Mouse (Mus musculus): ENCODE measurements around the gene Olfr267. TPM values are rescaled to one million over a fixed set of nuclear protein-coding genes. Genes with fewer than 3 reads are reported as not detected.

Gene Olfr267
- total RNA-seq (2018; cell fraction: chromatin; rRNA removed) = 1 to 10 TPM in 14 of 26 experiments, under 1 TPM in 9, not detected in 3; 0.29 to 3.8 (median 1.1) TPM
- under 1 TPM in 4 of 26 experiments, not detected in 22; 0.06 to 0.16 (median 0.07) TPM for total RNA-seq (2018; cell fraction: cytosol; rRNA removed)
- 1 to 10 TPM in 9 of 26 experiments, under 1 TPM in 14, not detected in 3; 0.12 to 2.2 (median 0.72) TPM for total RNA-seq (2018; cell fraction: nucleus; rRNA removed)
- not detected in 3 replicates for polyA plus RNA-seq (2018)

DNA sequence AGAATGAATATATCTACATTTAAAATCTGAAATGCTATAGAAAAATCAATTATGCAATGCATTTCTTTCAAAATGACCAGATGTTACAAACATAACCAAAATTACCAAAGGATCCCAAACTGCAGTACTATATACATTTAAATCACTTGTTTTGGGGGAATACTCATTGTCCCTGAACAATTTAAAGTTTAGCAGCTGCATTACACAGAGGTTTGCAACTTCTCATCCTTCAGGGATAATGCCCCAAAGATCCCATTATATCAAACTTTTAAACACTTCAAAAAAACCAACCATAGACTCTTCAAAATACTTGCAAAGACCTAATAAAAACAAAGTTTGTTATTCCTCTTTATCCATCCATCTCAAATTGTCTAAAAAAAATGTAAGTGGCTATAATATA lies at the start of gene Olfr267:
Olfr267 (minus strand) TSS at position 101 of the 400 bp plus-strand sequence.
- Histone ChIP-seq H3K36me3 (ENCODE audit: inconsistent target) (no peaks in the 10 kb centered on the region), H3K79me2 (ENCODE audit: inconsistent target) (no peaks in the 10 kb centered on the region), H3K27ac (no peak within 1 kb of the TSS), H3K4me3 (ENCODE audit: inconsistent target) (no peak within 1 kb of the TSS)

DNA sequence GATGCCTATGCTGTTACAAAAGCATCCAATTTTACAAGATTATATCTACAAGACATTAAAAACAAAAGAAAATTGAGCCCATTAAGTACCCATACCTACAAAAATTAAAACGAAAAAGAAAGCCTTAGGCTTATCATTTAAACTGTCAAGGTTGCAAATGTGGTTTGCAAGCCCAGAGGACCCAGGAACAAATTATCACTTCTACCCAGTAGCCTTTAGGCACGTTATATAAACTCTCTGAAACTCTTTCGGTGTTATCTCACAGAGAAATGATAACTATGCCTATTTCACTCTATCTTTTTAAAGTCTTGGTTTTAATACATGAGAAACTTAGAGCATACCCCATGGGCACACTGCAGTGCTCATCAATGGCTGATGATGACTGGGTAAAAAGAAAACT lies 45.4 kb upstream of the Olfr267 start:
- Histone ChIP-seq H3K36me3 (ENCODE audit: inconsistent target) (peaks cover 62% of the 10 kb centered on the region), H3K27ac (no peak overlapping the region), H3K4me3 (ENCODE audit: inconsistent target) (no peak overlapping the region), H3K79me2 (ENCODE audit: inconsistent target) (no peaks in the 10 kb centered on the region)
- 94% methylated on average over 3 of the region's 3 CpGs for WGBS (ENCODE audit: missing documents)

DNA sequence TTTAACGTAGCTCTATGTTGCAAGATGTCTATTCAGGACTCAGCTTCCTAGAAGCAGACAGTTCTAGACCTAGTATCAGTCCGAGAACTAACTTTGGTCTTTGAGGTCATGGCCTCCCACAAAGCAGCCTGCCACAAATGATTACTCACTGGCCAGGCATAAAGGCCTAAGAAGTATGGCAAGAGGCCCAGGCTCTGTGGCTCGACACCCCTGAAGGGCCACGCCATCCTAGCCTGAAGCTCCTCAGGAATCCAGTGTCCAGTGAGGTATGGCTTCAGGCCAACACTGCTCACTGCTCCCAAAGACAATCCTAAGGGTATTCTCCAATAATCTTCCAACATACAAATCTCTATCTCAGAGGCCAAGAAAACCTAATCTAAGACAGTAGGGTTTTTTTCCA lies 38.4 kb upstream of the Olfr267 start:
- WGBS (ENCODE audit: missing documents) = 99% methylated on average over 4 of the region's 4 CpGs
- Histone ChIP-seq H3K36me3 (ENCODE audit: inconsistent target) (peaks cover 70% of the 10 kb centered on the region), H3K27ac (no peak overlapping the region), H3K4me3 (ENCODE audit: inconsistent target) (no peak overlapping the region), H3K79me2 (ENCODE audit: inconsistent target) (no peaks in the 10 kb centered on the region)

DNA sequence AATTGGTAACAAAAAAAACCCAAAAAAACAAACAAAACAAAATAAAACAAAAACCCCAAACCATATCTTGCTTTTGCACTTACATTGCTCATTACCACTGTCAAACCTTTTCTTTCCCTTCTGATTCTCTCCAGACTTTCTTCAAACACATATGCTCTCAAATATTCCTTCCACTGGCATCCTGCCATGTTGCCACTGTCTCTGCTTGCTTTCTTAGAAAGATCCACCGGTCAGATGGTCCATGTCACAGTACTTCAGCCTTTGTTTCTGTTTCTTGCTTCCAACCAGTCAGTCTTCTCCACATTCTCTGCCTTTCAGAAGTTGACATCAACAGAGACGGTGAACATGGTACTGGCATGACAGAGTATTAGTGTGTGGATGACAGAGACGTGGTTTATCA lies 857 bp downstream of the Olfr267 start:
- WGBS (ENCODE audit: missing documents) = 85% methylated on average over 3 of the region's 3 CpGs

DNA sequence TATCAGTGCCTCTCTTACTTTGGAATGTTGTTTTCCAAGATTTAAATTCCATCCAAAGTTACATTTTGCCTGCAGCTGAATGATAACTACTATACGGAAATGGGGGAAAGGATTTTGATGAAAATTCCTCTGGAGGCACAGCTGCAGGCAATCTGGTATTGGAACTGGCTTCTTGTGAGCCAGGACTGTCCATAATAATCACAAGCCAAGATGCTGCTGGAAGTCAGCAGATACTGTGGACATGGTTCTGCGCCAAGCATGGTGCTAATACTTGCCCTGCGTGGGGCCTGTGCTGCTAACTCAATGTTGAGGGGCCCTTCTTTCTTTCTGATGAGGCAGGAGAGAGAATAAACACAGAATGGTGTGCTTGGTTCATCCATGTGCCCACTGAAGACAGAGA lies 24.1 kb downstream of the Olfr267 start:
- no peaks in the 10 kb centered on the region for H3K36me3 ChIP-seq (ENCODE audit: inconsistent target)
- H3K4me3 ChIP-seq (ENCODE audit: inconsistent target) = no peak overlapping the region
- H3K79me2 ChIP-seq (ENCODE audit: inconsistent target) = no peaks in the 10 kb centered on the region
- no peak overlapping the region for H3K27ac ChIP-seq
- WGBS (ENCODE audit: missing documents) = 88% methylated on average over 3 of the region's 3 CpGs

More for the DNA sequence above, 857 bp downstream of the Olfr267 start:
- Histone ChIP-seq H3K4me3 (ENCODE audit: inconsistent target) (no peak overlapping the region), H3K27ac (no peak overlapping the region), H3K36me3 (ENCODE audit: inconsistent target) (no peaks in the 10 kb centered on the region), H3K79me2 (ENCODE audit: inconsistent target) (no peaks in the 10 kb centered on the region)

DNA sequence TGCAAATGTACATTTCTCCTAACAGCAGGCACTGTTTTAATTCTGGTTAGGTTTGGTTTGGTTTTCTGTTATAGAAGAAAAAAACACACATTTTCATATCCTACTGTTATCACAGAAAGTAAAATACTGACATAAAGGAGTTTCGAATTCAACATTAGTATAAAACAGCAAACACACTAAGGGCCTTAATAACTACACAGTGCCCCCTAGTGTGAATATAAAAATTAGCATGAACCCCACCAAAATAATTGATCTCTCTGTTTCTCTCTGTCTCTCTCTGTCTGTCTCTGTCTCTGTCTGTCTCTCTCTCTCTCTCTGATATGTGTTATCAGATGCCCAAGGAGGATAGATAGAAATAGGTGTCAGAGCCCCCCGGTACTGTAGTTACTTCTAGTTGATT lies 38.0 kb downstream of the Olfr267 start:
- no peak overlapping the region for H3K27ac ChIP-seq
- no peak overlapping the region for H3K4me3 ChIP-seq (ENCODE audit: inconsistent target)
- no peaks in the 10 kb centered on the region for H3K79me2 ChIP-seq (ENCODE audit: inconsistent target)
- WGBS (ENCODE audit: missing documents) = 40% methylated on average over 2 of the region's 2 CpGs
- H3K36me3 ChIP-seq (ENCODE audit: inconsistent target) = no peaks in the 10 kb centered on the region

DNA sequence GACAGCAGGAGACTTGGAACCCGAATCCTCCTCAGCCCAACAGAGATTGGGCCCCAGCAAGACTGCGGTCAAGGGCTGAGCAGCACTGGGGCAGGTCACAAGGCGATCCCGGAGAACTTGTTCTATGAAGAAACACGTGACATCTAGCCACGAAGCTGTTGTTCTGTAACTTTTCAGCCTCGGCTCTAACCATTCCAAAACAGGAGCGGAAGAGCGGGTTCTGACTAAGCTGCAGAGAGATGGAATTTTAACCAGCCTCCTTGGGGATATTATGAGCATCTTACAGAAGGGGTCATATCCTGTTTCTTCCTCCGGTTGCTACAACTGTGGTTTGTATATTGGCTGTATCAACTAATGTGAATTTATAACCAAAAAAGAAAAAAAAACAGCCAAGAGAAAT lies 38.4 kb downstream of the Olfr267 start:
- Histone ChIP-seq H3K36me3 (ENCODE audit: inconsistent target) (no peaks in the 10 kb centered on the region), H3K4me3 (ENCODE audit: inconsistent target) (no peak overlapping the region), H3K27ac (no peak overlapping the region), H3K79me2 (ENCODE audit: inconsistent target) (no peaks in the 10 kb centered on the region)
- WGBS (ENCODE audit: missing documents) = 77% methylated on average over 10 of the region's 10 CpGs

DNA sequence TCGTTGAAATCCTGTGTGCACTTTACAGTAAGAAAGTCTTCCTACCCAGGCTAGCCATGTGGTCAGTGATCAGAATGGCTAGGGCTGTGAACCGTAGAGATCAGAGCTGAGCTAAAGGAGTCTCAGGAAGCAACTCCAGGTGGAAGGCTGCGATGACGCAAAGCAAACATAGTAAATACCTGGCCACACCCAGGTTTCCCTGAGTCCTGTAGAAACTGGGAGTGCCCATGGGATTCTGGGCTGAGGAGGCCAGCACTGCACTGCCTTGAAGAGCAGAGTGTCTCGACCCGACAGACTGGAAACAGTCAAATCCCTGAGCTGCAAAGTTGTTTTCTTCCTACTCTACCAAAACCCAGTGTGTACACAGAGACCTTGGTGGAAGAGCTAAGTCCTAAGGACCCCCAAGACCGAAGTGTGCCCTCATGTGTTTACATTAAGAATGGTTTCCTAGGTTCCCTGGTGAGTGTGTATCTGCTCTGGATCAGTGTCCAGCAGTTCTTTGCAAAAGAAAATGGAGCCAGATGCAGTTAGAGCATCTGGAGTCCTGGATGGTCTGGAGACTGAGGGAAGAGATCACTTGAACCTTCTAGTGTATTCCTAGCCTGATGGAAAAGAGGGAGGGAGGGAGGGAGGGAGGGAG lies 41.8 kb downstream of the Olfr267 start:
- WGBS (ENCODE audit: missing documents) = 90% methylated on average over 7 of the region's 7 CpGs
- Histone ChIP-seq H3K4me3 (ENCODE audit: inconsistent target) (no peak overlapping the region), H3K27ac (no peak overlapping the region), H3K79me2 (ENCODE audit: inconsistent target) (no peaks in the 10 kb centered on the region), H3K36me3 (ENCODE audit: inconsistent target) (no peaks in the 10 kb centered on the region)

DNA sequence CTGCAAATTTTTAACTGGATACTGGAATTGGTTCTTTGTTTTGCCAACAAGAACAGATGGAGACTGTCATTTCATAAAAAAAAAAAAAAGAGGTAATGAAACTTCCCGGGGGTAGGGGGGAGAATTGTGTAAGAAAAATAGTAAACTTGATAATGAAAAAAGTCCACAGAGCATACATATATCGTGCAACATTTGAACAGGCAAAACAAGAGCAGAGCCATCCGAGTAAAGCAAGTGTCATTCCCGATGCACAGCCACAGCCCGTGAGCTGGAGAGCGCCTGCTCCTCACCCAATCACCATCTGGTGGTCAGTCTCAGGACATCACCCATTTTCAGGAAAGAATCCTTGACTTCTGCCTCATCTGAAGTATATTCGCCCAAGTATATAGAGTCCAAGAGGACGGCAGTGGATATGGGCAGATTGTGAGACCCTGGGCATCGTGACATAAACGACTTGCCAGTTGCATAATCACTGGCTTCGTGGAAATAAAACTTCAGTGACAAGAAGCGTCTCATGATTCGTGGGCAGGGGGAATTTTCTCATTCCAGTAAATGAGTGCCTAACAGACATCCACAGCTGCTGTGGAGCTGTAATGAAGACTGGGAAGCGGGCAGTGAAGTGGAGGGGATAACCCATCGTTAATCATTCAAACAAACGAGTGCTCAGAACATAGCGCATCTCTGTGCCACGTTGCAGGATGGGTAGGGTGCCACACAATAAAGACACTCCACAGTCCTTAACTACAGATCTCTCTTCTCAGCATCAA lies 50.5 kb downstream of the Olfr267 start:
- Histone ChIP-seq H3K4me3 (ENCODE audit: inconsistent target) (no peak overlapping the region), H3K36me3 (ENCODE audit: inconsistent target) (no peaks in the 10 kb centered on the region), H3K79me2 (ENCODE audit: inconsistent target) (no peaks in the 10 kb centered on the region), H3K27ac (no peak overlapping the region)
- WGBS (ENCODE audit: missing documents) = 64% methylated on average over 18 of the region's 18 CpGs

Other genes starting within 250 kb of the Olfr267 start
- 0.41 to 1.8 TPM (median 0.47 TPM) in 3 replicates for gene Lpar1, start 233.8 kb downstream of the Olfr267 start, polyA plus RNA-seq (2018)
- 24.1 to 39.2 TPM (median 33.8 TPM) in 3 replicates for gene Ecpas, start 125.0 kb upstream of the Olfr267 start, polyA plus RNA-seq (2018)
- gene Zkscan16, start 155.9 kb upstream of the Olfr267 start, polyA plus RNA-seq (2018) = not detected in 3 replicates
- gene Ptgr1, start 199.4 kb upstream of the Olfr267 start, polyA plus RNA-seq (2018) = 19.7 to 28.3 TPM (median 26.7 TPM) in 3 replicates
- 5.8 to 11.2 TPM (median 9.9 TPM) in 3 replicates for gene Dnajc25, start 207.3 kb upstream of the Olfr267 start, polyA plus RNA-seq (2018)
- gene Gm20503, start 215.5 kb upstream of the Olfr267 start, polyA plus RNA-seq (2018) = not detected in 3 replicates
- gene Gng10, start 247.4 kb upstream of the Olfr267 start, polyA plus RNA-seq (2018) = 30.9 to 65.1 TPM (median 52.8 TPM) in 3 replicates

All from macrophage (primary cell).